Mouse (Mus musculus) kidney, embryonic 15.5 days (tissue): ENCODE data around the gene Sphk2. TPM values are rescaled to one million over a fixed set of nuclear protein-coding genes. Genes with fewer than 3 reads are reported as not detected.

Experiments
- ATAC-seq: fragments of 200-750 bp; cut with Nextera tagmentation; replicated peaks from 2 replicates; pipeline ENCODE4 v1.8.0; 2017; ENCODE audit warnings: moderate TSS enrichment; ENCODE audit not compliant: low FRiP score
- H3K27ac ChIP-seq: fragments of 300-500 bp; sonication (generic); 2 replicates; pipeline ENCODE4 v1.5.1; 2015; ENCODE audit warnings: mild to moderate bottlenecking, inconsistent platforms
- H3K27me3 ChIP-seq: fragments of 300-500 bp; sonication (generic); 2 replicates; pipeline ENCODE4 v1.6.1; 2015; ENCODE audit warnings: inconsistent platforms
- H3K36me3 ChIP-seq: fragments of 300-500 bp; sonication (generic); 2 replicates; pipeline ENCODE4 v1.6.1; 2015; ENCODE audit warnings: inconsistent platforms
- H3K4me1 ChIP-seq: fragments of 300-500 bp; sonication (generic); 2 replicates; pipeline ENCODE4 v1.6.1; 2015; ENCODE audit warnings: inconsistent platforms
- H3K4me2 ChIP-seq: fragments of 300-500 bp; sonication (generic); 2 replicates; pipeline ENCODE4 v1.6.1; 2015; ENCODE audit warnings: moderate library complexity, mild to moderate bottlenecking, inconsistent platforms
- H3K4me3 ChIP-seq: fragments of 300-500 bp; sonication (generic); replicated peaks from 2 replicates; pipeline ENCODE4 v1.5.1; 2015; ENCODE audit warnings: mild to moderate bottlenecking, inconsistent platforms
- H3K9ac ChIP-seq: fragments of 300-500 bp; sonication (generic); 2 replicates; pipeline ENCODE4 v1.6.1; 2015; ENCODE audit warnings: mild to moderate bottlenecking, inconsistent platforms
- H3K9me3 ChIP-seq: fragments of 300-500 bp; sonication (generic); replicated peaks from 2 replicates; pipeline ENCODE4 v1.6.1; 2016; ENCODE audit warnings: inconsistent platforms
- WGBS: fragments of 180-500 bp; shearing (Covaris S2); methylation state at CpG from one replicate; pipeline ENCODE4 v1.1.7; 2015; ENCODE audit warnings: mixed read lengths; 5-methylcytosine and 5-hydroxymethylcytosine counted together
- polyA plus RNA-seq: library from polyadenylated mRNA; unstranded; fragments of >200 nt; fragmentation: Nextera tagmentation; extraction: Ambion mirVana; gene quantifications from 2 replicates; pipeline ENCODE4 v1.2.1, GENCODE M21; 2015

The Sphk2 gene
- 28.1 and 33.7 TPM in 2 replicates for polyA plus RNA-seq

- Histone ChIP-seq H3K4me2 (peak within 1 kb of the TSS; percentile 87), H3K36me3 (peaks cover 49% of the 10 kb centered on the region), H3K4me1 (peaks cover 63% of the 10 kb centered on the region), H3K9ac (peak within 1 kb of the TSS; percentile 94), H3K9me3 (no peaks in the 10 kb centered on the region), H3K27me3 (no peaks in the 10 kb centered on the region), H3K27ac (peak within 1 kb of the TSS; percentile 94), H3K4me3 (peak within 1 kb of the TSS; percentile 75)
- under 1% methylated on average over 41 of the region's 41 CpGs for WGBS
- ATAC-seq = peak; percentile 77
Observed at GRCm38 (mm10) chr7:45717918-45718297, at the start of gene Sphk2. Gene Sphk2, minus strand, starts transcription at chr7:45718002.

DNA sequence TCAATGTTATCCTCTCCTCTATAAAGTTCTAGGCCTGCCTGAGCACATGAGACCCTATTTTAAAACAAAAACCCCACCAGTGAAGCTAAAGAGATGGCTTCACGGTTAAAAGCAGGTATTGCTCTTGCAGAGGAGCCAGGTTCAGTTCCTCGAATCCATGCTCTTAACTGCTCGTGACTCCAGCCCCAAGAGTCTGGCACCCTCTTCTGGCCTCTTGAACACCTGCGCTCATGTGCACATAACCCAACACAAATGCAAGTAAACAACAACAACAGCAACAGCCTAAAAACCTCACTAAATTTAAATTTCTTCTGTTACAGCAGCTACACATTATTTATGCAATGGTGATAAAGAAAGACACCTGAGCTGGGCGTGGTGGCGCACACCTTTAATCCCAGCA lies 49.7 kb upstream of the Sphk2 start:
- Histone ChIP-seq H3K4me2 (no peak overlapping the region), H3K27ac (no peak overlapping the region), H3K4me1 (peaks cover 16% of the 10 kb centered on the region), H3K4me3 (no peak overlapping the region), H3K27me3 (no peaks in the 10 kb centered on the region), H3K9me3 (no peaks in the 10 kb centered on the region), H3K9ac (no peak overlapping the region), H3K36me3 (no peaks in the 10 kb centered on the region)
- WGBS = 95% methylated on average over 6 of the region's 6 CpGs
- no peak for ATAC-seq

- H3K9me3 ChIP-seq = no peaks in the 10 kb centered on the region
- no peaks in the 10 kb centered on the region for H3K27me3 ChIP-seq
- no peak overlapping the region for H3K27ac ChIP-seq
- H3K4me2 ChIP-seq = 0 out of 2 replicates have a peak overlapping the region, but pooled peaks have one; percentile 3
- peaks cover 16% of the 10 kb centered on the region for H3K4me1 ChIP-seq
- H3K36me3 ChIP-seq = no peaks in the 10 kb centered on the region
- H3K9ac ChIP-seq = no peak overlapping the region
- H3K4me3 ChIP-seq = no peak overlapping the region
- WGBS = 46% methylated on average over 8 of the region's 8 CpGs
- ATAC-seq = no peak; the same call in 1 of the 2 replicates
Observed at GRCm38 (mm10) chr7:45766764-45767163, 49.0 kb upstream of the Sphk2 start.

- 56% methylated on average over 8 of the region's 8 CpGs for whole genome bisulfite sequencing
Observed at GRCm38 (mm10) chr7:45765995-45766394, 48.2 kb upstream of the Sphk2 start.

GRCm38 (mm10) chr7:45760151-45760550 lies 42.3 kb upstream of the Sphk2 start:
- Histone ChIP-seq H3K4me3 (no peak overlapping the region), H3K9ac (0 out of 2 replicates have a peak overlapping the region, but pooled peaks have one; percentile 18), H3K9me3 (no peaks in the 10 kb centered on the region), H3K4me2 (no peak overlapping the region), H3K27me3 (peaks cover 31% of the 10 kb centered on the region), H3K36me3 (no peaks in the 10 kb centered on the region), H3K4me1 (peaks cover 10% of the 10 kb centered on the region), H3K27ac (no peak overlapping the region)
- 65% methylated on average over 5 of the region's 5 CpGs for WGBS
- ATAC-seq = no peak

More at GRCm38 (mm10) chr7:45765995-45766394, 48.2 kb upstream of the Sphk2 start:
- Histone ChIP-seq H3K27ac (no peak overlapping the region), H3K4me1 (peaks cover 13% of the 10 kb centered on the region), H3K9me3 (no peaks in the 10 kb centered on the region), H3K9ac (no peak overlapping the region), H3K27me3 (no peaks in the 10 kb centered on the region), H3K4me2 (no peak overlapping the region), H3K36me3 (no peaks in the 10 kb centered on the region), H3K4me3 (no peak overlapping the region)
- no peak for ATAC-seq

DNA sequence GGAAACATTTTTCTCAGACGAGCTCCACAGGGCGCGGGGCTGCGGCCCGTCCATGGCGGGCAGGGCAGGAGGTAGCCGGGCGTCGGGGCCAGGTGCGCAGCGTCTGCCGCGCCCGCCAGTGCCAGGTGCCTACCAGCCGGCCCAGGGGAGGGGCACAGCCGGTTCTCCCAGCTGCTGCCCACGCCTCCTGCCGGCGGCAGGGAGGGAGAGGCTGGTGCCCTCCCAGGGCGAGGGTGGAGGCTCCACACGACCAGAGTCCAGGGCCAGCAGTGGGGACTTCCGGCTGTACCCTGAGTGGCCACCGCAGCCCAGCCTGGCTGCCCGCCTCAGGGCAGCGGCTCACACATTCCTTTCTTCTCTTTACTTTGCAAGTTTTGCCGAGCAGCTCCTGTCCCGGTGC lies 41.6 kb upstream of the Sphk2 start:
- H3K36me3 ChIP-seq = no peaks in the 10 kb centered on the region
- H3K27ac ChIP-seq = peak overlapping the region; percentile 56; the same call in 1 of the 2 replicates
- peak overlapping the region; percentile 18; the same call in 1 of the 2 replicates for H3K9ac ChIP-seq
- peak overlapping the region; percentile 63 for H3K4me2 ChIP-seq
- peak; percentile 85 for ATAC-seq
- H3K4me1 ChIP-seq = peaks cover 10% of the 10 kb centered on the region
- H3K9me3 ChIP-seq = no peaks in the 10 kb centered on the region
- 4% methylated on average over 27 of the region's 27 CpGs for WGBS
- H3K4me3 ChIP-seq = peak overlapping the region; percentile 30
- peaks cover 31% of the 10 kb centered on the region for H3K27me3 ChIP-seq

DNA sequence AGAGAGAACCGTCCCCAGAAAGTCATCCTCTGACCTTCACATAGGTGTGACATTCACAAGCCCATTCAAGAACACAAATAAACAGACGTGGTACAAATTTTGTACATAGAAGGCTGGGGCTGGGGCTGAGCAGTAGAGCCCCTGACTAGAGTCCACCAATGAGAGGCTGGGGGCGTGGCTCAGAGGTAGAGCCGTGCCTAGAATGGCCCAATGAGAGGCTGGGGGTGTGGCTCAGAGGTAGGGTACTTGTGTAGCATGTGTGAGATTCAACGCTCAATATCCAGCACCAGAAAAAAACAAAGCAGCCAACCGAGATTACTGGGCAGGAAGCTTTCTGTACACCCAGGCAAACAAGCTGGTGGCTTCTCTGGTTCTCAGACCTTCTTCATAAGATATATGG lies 37.9 kb upstream of the Sphk2 start:
- Histone ChIP-seq H3K9me3 (no peaks in the 10 kb centered on the region), H3K36me3 (no peaks in the 10 kb centered on the region), H3K4me1 (peaks cover 13% of the 10 kb centered on the region), H3K27ac (no peak overlapping the region), H3K4me3 (no peak overlapping the region), H3K9ac (no peak overlapping the region), H3K4me2 (no peak overlapping the region), H3K27me3 (peaks cover 31% of the 10 kb centered on the region)
- WGBS = 56% methylated on average over 6 of the region's 6 CpGs
- no peak for ATAC-seq

DNA sequence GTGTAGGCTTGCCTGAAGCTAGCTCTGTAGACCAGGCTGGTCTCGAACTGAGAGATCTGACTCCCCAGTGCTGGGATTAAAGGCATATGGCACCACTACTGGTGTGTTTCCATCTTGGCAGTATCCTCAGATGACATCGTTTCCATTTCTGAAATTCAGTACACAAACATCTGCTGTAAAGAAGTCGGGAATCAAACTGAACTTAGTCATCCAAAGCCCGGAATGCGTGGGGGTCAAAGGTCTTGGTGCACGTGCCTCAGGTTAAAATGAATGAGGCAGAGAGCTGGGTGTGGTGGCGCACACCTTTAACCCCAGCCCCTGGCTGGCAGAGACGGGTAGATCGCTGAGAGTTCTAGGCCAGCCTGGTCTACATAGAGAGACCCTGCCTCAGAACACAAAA lies 32.4 kb upstream of the Sphk2 start:
- Histone ChIP-seq H3K4me1 (peaks cover 19% of the 10 kb centered on the region), H3K4me2 (no peak overlapping the region), H3K4me3 (no peak overlapping the region), H3K9me3 (no peaks in the 10 kb centered on the region; the same call in 1 of the 2 replicates), H3K27ac (no peak overlapping the region), H3K36me3 (no peaks in the 10 kb centered on the region), H3K27me3 (no peaks in the 10 kb centered on the region), H3K9ac (no peak overlapping the region)
- no peak for ATAC-seq
- WGBS = 60% methylated on average over 9 of the region's 9 CpGs

- Histone ChIP-seq H3K27ac (peak overlapping the region; percentile 3; the same call in 1 of the 2 replicates), H3K27me3 (no peaks in the 10 kb centered on the region), H3K4me1 (peaks cover 19% of the 10 kb centered on the region), H3K9ac (no peak overlapping the region), H3K4me3 (no peak overlapping the region), H3K9me3 (no peaks in the 10 kb centered on the region; the same call in 1 of the 2 replicates), H3K36me3 (no peaks in the 10 kb centered on the region), H3K4me2 (peak overlapping the region; percentile 27; the same call in 1 of the 2 replicates)
- WGBS = 32% methylated on average over 10 of the region's 10 CpGs
- ATAC-seq = peak; percentile 27; the same call in 1 of the 2 replicates
Observed at GRCm38 (mm10) chr7:45749401-45749800, 31.6 kb upstream of the Sphk2 start.

DNA sequence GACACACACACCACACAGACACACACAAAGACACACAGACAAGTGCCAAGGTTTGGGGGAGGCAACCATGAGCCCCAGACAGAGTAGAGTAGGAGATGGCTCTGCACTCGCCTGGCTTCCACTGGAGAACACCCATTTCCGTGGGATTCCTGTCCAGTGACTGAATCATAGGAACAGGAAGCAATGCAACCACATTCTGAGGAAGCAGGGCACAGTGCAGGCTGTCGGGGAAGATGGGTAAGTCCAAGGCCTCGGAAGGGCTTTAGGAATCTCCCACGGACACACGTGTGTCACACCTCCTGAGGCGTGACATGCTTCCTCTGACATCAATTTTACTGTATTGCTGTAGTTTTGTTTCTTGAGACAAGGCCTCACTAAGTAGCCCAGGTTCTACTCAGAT lies 30.3 kb upstream of the Sphk2 start:
- no peak for ATAC-seq
- WGBS = 56% methylated on average over 7 of the region's 7 CpGs
- peaks cover 19% of the 10 kb centered on the region for H3K4me1 ChIP-seq
- H3K27ac ChIP-seq = no peak overlapping the region
- H3K9me3 ChIP-seq = no peaks in the 10 kb centered on the region; the same call in 1 of the 2 replicates
- no peak overlapping the region for H3K4me2 ChIP-seq
- H3K4me3 ChIP-seq = no peak overlapping the region
- H3K27me3 ChIP-seq = no peaks in the 10 kb centered on the region
- H3K36me3 ChIP-seq = no peaks in the 10 kb centered on the region
- H3K9ac ChIP-seq = no peak overlapping the region

GRCm38 (mm10) chr7:45747450-45747849 lies 29.6 kb upstream of the Sphk2 start:
- WGBS = 91% methylated on average over 5 of the region's 5 CpGs
- ATAC-seq = no peak
- no peak overlapping the region for H3K9ac ChIP-seq
- H3K4me3 ChIP-seq = no peak overlapping the region
- peaks cover 16% of the 10 kb centered on the region for H3K4me1 ChIP-seq
- H3K27me3 ChIP-seq = no peaks in the 10 kb centered on the region
- H3K9me3 ChIP-seq = no peaks in the 10 kb centered on the region; the same call in 1 of the 2 replicates
- H3K27ac ChIP-seq = no peak overlapping the region
- H3K36me3 ChIP-seq = no peaks in the 10 kb centered on the region
- no peak overlapping the region for H3K4me2 ChIP-seq

DNA sequence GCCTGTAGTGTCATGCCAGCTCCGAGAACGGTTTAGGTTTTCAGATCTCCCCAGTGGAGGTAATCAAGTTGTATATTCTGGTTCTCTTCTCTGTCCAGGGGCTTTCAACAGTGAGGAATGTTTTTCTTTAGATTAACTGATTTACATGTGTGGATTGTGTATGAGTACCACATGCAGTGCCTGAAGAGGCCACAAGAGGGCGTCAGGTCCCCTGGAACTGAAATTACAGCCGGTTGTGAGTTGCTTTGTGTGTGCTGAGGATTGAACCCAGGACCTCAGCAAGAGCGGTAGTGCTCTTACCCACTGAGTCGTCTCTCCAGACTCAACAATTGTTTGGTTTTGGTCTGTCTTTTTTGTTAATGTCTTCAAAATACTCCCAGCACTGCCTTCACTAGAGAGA lies 28.7 kb upstream of the Sphk2 start:
- no peak overlapping the region for H3K4me3 ChIP-seq

GRCm38 (mm10) chr7:45744387-45744786 lies 26.6 kb upstream of the Sphk2 start:
- Histone ChIP-seq H3K36me3 (no peaks in the 10 kb centered on the region), H3K27ac (no peak overlapping the region), H3K9ac (no peak overlapping the region), H3K27me3 (no peaks in the 10 kb centered on the region), H3K4me3 (no peak overlapping the region), H3K9me3 (no peaks in the 10 kb centered on the region; the same call in 1 of the 2 replicates), H3K4me1 (peaks cover 19% of the 10 kb centered on the region), H3K4me2 (no peak overlapping the region)
- ATAC-seq = peak; percentile 52; the same call in 1 of the 2 replicates
- 28% methylated on average over 2 of the region's 2 CpGs for WGBS

More for the DNA sequence above, 28.7 kb upstream of the Sphk2 start:
- no peak overlapping the region for H3K27ac ChIP-seq
- ATAC-seq = no peak
- no peaks in the 10 kb centered on the region; the same call in 1 of the 2 replicates for H3K9me3 ChIP-seq
- H3K36me3 ChIP-seq = no peaks in the 10 kb centered on the region
- no peak overlapping the region for H3K4me2 ChIP-seq
- H3K4me1 ChIP-seq = peaks cover 25% of the 10 kb centered on the region
- 63% methylated on average over 6 of the region's 6 CpGs for WGBS
- H3K9ac ChIP-seq = no peak overlapping the region
- no peaks in the 10 kb centered on the region for H3K27me3 ChIP-seq
